Mouse (Mus musculus) testis, postnatal 14 days (tissue): Measurements from ENCODE around the gene Mast4.

Experiments used
- DNase-seq: peaks from one replicate; pipeline ENCODE4 v3.0.0; 2021; ENCODE audit warnings: low spot score

Mast4 gene

DNA sequence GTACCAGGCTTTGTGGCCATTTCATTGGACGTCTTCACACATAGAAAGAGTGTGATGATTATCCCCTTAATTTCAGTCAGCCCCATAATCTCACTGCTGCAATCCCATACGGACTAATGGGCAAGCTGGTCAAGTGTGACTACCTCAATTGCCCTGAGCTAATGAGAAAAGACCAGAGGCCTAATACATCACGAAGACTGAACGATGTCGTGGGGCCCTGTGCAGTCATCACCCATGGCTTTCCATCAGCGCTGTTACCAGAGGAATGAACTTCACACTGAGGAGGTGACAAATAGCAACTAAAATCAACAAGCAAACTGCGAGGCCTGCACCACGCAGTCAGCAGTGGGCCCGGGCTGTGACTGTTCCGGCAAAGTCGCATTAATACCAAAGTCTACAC is 344.7 kb downstream of the Mast4 start:
- DNase-seq, result no peak

DNA sequence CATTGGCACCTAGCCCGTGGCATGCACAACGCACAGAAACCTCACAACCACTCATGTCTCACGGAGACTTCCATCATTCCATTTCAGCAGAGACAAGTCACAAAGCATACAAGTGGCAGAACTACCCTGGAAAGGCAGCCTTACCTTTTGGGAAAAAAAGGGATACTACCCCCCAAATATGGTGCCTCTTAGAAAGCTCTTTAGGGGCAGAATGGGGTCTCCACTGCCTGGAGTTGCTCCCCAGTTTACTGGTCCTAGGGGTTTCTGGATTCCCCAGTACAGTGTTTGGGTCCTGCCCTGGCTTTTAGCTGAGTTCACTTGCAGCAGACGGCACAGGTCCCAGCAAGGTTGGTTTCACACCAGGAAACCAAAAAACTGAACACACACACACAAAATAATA is 345.3 kb downstream of the Mast4 start:
- no peak for DNase-seq

DNA sequence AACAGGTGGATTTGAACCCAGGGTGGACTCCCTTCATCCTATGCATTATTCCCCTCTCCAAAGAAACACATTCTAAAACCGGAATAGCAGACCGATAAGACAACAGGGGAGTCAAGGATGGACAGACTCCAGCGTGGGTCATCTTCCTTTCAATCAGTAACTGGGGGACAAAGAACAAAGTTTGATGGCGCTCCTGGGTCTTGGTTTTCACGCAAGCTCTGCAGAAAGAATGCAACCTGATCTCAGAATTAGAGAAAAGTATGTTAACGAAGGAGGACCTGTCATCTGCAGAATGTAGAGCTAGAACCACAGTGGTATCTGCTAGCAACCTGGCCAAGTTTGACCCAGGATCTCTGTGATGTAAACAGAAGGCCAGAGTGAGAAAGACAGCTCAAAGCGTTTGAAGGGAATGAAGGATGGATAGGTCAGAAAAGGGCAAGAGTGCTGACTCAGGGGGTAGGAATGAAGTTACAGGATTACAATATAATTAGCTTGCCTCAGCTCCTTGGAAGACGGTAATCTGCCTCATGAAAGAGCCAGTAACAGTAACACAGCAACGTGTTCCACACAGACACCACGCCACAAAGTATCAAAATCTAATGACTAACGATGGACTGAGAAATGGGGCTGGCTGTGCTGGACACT is 345.9 kb downstream of the Mast4 start:
- DNase-seq, result no peak

DNA sequence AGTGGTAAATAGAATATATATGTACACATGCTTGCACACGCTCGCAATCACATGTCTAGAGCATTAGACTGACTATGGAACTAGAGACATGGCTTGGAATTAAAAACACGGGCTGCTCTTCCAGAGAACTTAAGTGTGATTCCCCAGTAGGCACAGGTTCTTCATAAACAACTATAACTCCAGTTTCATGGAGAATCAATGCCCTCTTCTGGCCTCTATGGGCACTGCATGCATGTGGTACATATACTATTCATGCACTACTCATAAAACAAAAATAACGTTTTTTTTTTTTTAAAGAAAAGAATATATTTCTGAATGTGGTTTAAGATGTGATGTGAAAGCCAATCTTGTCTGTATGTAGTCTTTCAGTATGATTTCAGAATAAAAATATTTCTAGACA is 349.7 kb downstream of the Mast4 start:
- no peak for DNase-seq

DNA sequence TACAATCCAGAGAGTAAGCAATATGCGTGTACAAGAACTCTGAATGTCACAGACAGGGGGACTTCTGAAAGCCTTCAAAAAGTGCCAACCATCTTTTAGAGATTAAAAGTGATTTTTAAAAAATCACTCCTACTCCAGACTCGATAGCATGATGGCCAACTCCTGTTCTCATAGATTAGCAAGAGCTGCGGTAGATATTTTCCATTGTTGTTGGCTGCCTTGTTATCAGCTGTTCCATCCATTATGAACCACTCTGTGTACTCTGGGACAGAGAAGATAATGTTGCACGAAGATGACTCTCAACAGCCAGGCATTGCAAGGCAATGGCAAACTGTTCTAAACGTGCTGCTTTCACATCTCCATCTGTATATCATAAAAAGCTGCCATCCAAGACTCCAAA is 360.4 kb downstream of the Mast4 start:
- no peak for DNase-seq

DNA sequence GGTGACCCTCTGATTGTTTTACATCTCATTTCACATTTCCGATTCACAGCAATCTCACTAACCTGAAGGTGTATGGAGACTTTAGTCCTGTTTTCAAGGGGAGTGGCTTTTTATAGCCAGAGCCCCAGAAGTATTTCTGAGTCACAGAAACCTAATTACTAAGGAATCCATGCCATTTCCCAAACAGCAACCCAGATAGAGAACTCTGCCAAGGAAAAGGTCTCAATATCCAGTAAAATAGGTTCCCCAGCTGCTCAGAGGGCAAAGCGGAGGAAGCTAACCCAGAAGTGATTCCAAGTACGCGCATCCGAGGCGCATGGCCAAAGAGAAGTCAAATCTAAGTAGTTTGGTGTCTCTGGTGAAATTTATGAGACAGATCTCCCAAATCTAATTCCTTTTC is 370.8 kb downstream of the Mast4 start:
- no peak for DNase-seq

DNA sequence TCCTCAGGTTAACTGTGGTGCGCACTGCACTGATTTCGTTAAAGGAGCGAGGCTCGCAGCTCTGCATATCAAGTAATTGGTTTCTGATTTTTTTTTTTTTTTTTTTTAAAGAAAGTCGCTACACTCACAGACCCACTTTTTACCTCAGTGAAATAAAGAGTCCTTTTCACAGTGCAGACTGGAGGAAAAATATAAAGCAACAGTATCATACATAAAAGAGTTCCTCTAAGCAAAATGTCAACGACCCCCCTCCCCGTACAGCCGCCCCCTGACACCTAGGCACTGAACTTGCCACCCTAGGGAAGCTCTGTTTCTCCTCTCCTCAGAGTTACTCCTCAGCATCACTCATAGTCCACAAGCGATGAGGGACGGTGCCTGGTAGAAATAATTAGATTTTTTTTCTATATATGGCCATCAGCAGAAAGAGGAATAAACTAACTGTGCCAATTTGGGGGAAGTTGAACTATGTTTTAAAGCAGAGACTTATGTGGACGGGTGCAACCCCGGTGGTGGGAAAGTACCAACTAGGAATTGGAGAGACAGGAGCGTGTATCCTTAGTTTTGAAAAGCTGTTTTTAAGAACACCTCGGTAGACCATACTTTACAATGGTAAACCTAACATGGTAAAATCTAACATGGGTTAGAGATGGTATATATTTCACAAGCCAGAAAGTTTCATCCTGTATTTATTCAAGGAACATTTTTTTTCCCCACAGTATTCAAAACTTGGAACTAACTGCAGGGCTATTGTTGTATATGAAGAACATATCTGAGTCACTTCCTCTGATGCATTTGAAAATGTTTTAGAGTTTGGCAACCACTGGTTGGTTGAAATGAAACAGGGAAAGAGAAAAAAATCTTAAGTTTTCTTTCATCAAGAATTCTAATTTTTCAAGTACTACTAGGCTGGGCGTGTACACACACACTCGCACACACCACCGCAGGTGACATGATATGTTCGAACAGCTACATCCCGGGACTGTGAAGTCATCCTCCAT is 375.7 kb downstream of the Mast4 start:
- DNase-seq, result no peak

DNA sequence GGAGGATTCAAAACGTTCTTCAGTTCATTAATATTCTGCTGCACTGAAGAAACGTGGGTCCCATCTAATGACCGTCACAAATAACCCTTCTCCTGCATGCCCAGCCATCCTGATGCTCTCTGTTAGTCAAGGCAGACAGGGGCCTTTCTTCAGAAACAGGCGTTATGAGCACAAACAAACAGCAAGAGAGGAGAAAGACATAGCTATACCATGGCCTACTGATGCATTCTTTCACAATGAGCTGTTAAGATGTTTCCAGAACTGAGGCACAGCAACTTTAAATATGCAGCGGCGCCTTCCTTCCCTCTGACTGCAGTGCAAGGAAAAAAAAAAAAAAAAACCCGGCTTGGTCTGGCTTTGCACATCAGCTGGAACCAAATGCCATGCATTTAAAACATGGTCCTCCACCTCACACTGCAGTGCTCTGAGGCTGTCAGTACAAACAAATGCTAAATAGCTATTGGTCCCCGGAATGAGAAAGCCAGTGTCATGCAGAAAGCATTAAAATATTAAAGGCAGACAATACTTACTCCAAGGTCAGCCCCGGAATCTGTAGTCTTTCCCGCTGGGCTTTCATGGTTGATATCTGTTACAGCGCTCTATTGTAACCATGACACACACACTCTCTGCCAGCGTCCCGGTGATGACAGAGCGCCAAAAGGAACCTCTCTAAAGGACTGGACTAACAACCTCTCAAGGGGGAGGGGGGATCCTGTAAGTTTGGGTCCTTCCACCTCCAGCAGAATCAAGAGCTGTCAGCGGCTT is 376.6 kb downstream of the Mast4 start:
- DNase-seq, result no peak

DNA sequence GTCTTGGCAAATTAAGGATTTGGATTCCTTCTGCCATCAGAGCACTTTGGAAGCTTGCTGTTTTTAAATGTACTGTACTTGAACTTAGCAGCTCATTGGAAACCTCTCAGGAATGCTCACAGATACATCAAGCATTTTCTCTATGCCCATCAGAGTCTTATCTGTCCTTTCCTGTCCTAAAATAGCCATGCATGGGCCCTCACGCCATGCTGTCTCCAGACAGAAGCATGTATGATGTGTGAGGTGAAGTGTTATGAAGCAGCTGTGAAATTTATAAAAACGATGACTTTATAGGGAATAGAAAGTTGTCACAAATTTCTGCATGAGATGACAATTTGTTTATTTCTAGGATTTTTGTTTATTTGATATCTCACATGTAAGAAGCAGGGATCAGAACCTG is 378.8 kb downstream of the Mast4 start:
- no peak for DNase-seq

DNA sequence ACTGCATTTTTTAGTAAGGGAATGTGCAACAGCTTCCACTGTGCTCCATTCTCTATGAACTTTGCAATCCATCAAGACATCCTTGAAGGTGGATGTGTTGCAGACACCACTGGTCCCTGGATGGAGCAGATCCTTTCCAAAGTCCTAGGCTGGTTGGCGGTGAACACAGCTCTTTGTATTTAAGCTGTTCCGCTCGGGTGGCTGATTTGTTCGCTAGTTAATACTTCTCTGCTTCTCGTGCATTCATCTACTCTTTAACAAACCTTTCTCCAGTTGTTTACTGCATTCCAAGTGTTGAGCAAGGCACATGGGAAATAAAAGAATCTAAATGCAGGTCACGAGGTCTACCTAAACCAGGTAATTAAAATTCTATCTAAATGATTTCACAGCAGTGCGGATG is 384.5 kb downstream of the Mast4 start:
- no peak for DNase-seq

DNA sequence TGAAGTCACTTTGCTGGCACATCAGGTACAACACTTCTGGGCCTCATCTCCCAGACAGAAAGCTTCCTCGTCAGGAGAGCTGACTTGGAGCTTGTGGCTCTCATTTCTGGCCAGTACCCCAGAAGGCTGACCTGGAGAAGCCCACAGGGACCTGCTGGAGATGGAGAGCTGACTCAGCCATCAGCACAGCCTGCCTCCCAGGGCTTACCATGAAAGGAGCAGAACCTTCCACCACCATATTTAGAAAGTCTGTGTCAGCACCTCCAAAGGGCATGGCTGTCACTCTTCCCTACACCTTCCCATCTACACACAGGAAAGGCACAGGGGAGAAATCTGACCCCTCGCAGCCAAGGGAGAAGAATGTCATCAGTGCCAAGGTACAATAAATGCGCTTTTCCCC is 385.3 kb downstream of the Mast4 start:
- DNase-seq, result no peak

DNA sequence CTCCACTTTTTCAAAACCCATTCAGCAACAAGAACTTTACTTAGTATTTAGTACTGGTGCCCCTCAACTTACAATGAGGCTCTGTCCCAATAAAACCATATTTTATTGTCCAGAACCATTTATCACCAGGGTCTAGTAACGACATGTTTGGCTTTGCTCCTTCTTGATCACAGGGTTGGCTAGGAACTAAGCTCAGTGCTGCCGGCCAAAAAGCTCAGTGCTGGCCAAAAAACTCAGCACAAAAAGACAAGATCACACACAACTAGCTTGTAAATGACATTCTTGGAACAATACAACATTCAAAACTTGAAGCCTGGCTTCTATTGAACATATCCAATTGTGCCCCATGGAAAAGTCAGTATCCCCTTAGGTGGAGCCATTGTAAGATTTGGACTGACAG is 386.8 kb downstream of the Mast4 start:
- DNase-seq, result no peak

DNA sequence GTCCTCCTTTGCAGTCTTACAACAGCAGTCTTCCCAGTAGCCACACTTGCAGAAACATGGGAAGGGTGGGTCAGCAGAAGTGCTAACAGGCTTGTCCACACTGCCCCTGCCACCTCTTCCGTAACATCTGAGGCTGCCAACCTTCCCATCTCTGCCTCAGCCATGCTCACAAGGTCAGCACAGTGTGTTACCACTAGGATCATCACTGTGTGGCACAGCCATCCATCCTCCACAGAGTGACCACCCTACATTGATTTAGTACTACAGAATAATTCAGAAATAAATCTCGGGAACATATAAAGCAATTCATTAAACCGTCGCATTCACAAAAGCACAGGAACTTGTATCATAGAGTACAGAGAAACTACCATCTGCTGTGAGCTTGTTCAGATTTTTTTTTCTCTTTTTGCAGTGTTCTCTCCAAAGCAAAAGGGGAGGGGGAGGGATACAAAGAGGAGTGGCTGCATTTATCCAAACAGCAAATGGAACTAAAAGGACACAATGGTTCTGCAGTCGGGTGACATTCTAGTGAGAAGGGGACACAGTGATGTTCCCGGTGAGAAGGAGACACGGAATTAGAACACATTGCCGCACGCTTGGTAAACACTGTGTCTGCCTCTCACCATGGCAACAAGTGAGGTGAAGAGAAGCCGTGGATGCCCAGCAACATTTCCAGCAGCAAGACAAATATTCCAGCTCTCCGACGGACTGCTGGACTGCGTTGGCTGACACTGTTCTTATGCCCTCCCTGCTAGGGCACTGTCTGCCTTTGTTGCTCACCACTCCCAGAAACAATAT is 388.1 kb downstream of the Mast4 start:
- no peak for DNase-seq

DNA sequence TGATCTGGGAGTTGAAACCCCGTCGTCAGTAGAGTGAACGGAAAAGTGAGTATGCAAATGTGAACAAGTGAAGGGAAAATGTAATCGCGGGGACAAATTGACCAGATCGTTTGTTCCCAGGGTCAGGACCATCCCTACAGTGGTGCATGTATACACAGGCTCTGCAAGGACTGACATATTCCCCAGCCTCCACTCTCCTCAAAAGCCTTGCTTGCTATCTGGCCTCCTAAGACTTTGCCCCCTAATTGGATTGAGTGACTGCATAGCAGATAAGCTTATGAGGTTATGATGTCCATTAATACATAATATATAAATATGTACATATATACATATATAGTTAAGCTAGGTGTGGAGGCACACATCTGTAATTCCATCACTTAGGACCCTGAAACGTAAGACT is 388.8 kb downstream of the Mast4 start:
- DNase-seq, result no peak

DNA sequence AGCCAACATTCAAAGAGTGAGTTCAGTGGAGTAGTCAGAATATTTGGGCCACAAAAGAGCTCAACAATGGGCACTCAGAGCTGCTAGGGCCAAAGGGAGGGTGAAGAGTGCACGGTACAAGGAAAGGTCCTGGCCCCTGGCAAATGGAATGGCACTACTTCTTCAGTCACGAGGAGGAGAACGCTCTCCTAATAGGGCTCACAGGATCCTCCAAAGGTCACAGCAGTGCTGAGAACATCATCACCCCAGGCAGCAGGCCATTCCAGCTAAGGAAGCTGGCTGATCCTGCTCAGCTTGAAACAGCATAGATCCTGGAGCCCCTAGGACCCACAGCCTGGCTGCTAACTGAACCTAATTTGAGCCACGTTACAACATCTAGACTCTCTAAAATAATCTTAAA is 389.8 kb downstream of the Mast4 start:
- DNase-seq, result no peak

DNA sequence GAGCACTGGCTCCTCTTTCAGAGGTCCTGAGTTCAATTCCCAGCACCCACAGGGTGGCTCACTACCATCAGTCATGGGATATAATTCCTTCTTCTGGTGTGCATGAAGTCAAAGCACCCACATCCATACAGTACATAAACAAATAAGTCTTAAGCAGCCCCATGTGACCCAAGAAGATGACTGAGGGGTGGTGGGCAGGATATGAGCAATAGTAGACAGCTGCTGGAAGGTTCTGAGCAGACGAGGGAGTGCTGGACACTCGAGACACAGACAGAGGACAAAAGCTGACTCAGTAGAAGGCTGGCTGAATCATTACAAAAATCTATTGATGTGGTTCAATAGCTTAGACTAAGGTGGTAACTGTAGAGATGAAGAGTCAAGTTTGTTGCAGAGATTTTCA is 391.7 kb downstream of the Mast4 start:
- DNase-seq, result no peak

DNA sequence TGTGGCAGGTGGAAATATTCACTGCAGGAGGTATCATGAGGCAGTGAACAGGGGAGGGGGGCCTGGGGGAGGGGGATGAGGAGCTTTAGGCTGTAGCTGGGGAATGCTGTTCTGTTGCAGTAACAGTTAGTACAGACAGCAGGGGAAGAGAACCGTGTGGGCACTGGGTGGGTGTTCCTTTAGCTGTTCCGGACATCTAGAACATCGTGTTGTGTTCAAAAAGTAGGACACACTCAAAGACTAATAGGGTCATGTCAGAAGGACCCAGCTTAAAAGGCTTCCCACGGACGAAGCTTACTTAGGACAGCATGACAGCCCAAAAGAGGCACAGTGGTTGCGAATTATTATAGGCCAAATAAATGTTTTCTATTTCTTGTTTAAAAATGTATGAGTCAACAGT is 393.8 kb downstream of the Mast4 start:
- no peak for DNase-seq

DNA sequence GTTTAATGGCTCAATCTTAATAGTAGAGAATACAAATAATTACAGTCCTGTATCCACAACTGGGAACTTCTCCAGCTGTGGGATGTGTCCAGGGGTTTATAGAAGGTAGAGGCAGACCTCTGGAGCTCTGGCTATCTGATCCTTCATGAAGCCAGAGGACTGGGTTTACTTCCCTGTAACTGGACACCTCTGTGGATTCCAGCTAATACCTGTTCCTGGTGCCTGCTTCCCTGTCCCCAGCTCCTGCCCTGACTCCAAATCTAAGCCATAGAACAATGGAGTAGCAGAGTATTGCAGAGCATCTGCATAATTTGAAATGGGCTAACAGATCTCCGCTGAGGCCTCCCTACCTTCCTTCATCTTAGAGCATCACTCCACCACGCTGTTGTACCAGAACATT is 398.1 kb downstream of the Mast4 start:
- DNase-seq, result no peak

DNA sequence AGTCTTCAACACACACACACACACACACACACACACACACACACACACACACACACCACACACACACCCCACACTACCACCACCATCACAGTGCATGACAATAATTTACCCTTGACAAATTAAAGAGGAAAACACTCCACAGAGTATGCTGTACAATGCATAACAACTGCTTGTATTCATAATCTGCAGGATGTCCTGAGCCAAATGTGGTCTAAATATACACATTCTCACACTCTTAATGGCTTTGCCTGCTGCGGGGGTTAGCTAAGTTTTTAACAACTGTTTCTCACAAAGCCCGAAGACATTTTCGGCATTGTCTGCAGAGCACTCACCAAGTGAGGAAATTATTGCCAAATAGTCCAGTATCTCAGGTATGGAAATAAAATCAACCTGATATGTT is 398.5 kb downstream of the Mast4 start:
- DNase-seq, result no peak

DNA sequence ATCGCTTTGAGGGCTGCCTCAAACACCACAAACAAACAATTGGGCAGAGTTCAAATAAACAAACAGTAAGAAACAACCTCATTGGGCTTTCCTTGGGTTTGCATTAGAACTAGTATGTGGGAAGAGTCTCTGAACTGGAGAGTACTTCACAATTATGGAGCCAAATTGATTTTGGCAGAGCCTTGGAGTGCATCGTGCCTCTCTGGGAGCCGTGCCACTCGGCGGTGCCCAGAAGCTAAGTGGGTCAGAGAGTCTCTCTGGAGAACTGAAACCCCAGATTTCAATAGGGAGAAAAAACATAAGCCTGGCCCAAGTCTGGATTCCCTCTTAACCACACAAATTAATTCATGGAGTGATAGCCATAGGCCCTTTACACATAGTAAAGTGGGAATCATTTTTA is 400.6 kb downstream of the Mast4 start:
- no peak for DNase-seq

DNA sequence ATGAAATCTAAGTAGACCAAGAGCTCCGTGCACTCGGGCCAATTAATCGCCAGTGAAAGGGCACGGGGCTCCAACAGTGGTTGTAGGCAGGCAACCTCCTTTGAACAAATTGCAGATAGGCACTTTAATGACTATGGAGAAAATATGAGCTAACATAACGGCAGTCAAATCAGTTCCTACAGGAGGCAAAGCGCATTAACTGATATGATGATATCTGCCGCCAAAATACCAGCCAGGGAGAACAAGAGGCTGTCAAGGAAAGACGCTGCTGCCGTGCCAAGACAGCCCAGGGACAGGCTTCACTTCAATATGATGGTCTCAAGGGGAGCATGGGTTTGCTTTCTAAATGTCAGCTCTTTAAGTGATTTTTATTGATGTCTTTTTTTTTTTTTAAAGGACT is 401.9 kb downstream of the Mast4 start:
- no peak for DNase-seq

DNA sequence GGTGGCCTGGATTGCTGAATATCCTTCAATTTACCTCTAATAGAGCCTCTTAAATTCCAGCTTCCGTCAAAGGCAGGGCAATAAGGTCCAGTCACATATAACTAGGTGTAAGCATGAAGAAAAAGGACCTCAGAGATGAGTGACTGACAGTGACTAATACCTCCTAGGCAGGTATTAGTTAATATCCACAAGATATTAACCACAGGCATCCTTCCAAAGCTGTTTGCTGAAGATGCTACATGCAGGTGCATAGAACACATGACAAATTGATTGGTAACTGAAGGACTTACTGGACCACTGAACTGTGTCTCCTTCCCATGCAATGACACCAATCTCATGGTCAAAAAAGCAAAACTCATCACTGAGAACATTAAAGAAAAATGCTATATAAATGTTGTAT is 402.3 kb downstream of the Mast4 start:
- no peak for DNase-seq
